Mouse (Mus musculus): Measurements from ENCODE around the gene Dock4. TPM values are rescaled to one million over a fixed set of nuclear protein-coding genes. Genes with fewer than 3 reads are reported as not detected.

The Dock4 gene
- polyA plus RNA-seq, 1 experiment from 2014 or later = 7.3 TPM

DNA sequence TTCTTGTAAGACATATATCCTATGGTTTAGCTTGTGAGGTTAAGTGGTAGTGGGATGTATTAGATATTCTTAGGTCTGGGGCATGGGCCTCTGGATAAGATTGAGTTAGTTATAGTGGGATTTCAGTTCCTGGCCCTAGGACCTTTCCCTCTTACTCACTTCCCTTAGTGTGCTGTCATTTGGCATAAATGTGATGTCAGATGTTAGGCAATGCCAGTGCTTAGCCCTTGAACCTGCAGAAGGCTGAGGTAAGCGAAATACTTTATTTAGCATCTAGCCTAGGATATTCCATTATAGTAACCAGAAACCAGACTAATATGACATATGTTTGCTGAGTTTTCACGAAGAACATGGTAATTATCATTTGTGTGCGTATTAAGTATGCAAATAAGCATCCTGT, 105.6 kb downstream of the Dock4 start:
- H3K27ac ChIP-seq (ENCODE audit: poor library complexity, severe bottlenecking) = no peak overlapping the region
- H3K4me2 ChIP-seq = no peak overlapping the region
- H3K36me3 ChIP-seq = no peaks in the 10 kb centered on the region
- H3K27me3 ChIP-seq (replicated peaks) = no peaks in the 10 kb centered on the region
- 86% methylated on average over 3 of the region's 3 CpGs for WGBS
- H3K4me1 ChIP-seq (replicated peaks) = no peaks in the 10 kb centered on the region
- ATAC-seq (ENCODE audit: insufficient number of reproducible peaks, low FRiP score) = no peak
- H3K4me3 ChIP-seq = no peak overlapping the region
- no peak overlapping the region for H3K9ac ChIP-seq
- H3K9me3 ChIP-seq (replicated peaks) = no peaks in the 10 kb centered on the region

DNA sequence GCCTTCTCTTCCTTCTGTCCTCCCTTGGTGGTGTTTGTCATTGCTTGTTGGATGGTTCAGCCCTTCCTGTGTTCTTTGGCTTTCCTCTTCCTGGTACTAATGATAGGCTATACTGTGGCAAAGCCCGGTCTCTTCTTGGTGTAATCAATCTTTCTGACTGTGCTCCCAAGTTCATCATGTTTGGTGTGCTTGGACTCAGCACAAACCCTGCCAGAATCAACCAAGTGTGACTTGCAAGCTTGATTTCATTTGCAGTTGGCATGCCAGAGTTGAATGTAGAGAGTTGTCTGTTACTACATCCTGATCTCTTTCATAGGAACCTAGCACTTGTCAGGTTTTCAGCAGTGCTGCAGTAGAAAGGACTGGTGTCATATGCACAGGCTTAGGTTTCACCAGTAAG, 106.4 kb downstream of the Dock4 start:
- Histone ChIP-seq H3K36me3 (no peaks in the 10 kb centered on the region), H3K4me3 (no peak overlapping the region), H3K4me2 (no peak overlapping the region), H3K27me3 (replicated peaks) (no peaks in the 10 kb centered on the region), H3K27ac (ENCODE audit: poor library complexity, severe bottlenecking) (no peak overlapping the region), H3K9me3 (replicated peaks) (no peaks in the 10 kb centered on the region), H3K9ac (no peak overlapping the region), H3K4me1 (replicated peaks) (no peaks in the 10 kb centered on the region)
- WGBS = 74% methylated on average over 1 of the region's 1 CpGs
- ATAC-seq (ENCODE audit: insufficient number of reproducible peaks, low FRiP score) = no peak

DNA sequence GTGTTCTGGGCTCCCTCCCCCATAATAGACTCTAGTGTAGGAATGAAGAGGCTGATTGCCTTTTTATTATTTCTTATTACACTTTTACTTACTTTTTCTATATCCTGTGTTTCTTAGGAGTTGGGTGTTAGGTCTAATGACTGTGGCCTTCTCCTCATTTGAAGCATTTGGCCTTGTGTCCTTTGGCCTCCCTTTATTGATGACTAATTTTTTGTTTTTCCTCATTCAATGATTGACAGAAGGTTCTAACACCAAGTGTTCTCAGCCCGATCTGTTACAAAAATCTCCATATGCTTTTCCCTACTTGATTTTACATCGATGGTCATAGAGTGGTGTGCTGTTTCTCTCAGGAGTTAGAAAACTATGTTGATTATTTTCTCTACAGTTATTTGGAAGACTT, 108.2 kb downstream of the Dock4 start:
- Histone ChIP-seq H3K4me1 (replicated peaks) (no peaks in the 10 kb centered on the region; the same call in 1 of the 2 replicates), H3K4me2 (no peak overlapping the region), H3K4me3 (no peak overlapping the region), H3K27ac (ENCODE audit: poor library complexity, severe bottlenecking) (no peak overlapping the region), H3K27me3 (replicated peaks) (no peaks in the 10 kb centered on the region), H3K9me3 (replicated peaks) (no peaks in the 10 kb centered on the region), H3K9ac (no peak overlapping the region), H3K36me3 (no peaks in the 10 kb centered on the region)
- 91% methylated on average over 2 of the region's 2 CpGs for WGBS
- ATAC-seq (ENCODE audit: insufficient number of reproducible peaks, low FRiP score) = no peak

DNA sequence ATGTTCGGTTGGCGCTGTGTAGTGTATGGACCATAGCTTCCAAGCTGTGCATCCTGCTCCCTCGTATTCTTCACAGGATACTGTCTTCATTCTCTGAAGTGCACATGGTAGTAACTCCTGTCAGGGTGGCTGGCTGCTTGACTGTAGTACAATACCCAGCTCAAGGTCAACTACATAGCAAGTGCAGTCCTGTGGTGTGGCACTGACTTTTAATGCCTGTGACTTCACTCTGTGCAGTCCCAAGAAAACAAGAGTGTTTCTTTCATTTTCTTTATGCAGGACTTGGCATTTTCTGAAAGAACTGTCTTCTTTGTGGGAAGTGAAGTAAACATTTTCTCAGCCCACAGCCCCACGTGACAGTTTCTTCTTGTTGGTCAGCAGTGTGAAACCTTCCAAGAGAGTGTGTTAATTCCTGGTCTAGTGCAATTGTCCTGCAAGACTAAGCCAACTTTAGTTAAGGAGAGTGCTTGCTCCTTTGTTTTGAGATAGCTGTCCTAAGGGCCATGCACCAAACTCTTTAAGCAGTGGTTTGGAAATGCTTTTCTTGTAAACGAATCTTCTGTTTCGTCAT, 109.3 kb downstream of the Dock4 start:
- Histone ChIP-seq H3K4me2 (no peak overlapping the region), H3K27me3 (replicated peaks) (no peaks in the 10 kb centered on the region), H3K4me3 (no peak overlapping the region), H3K27ac (ENCODE audit: poor library complexity, severe bottlenecking) (no peak overlapping the region), H3K9me3 (replicated peaks) (no peaks in the 10 kb centered on the region), H3K9ac (no peak overlapping the region), H3K36me3 (no peaks in the 10 kb centered on the region), H3K4me1 (replicated peaks) (no peaks in the 10 kb centered on the region; the same call in 1 of the 2 replicates)
- ATAC-seq (ENCODE audit: insufficient number of reproducible peaks, low FRiP score) = no peak
- WGBS = 85% methylated on average over 6 of the region's 6 CpGs

DNA sequence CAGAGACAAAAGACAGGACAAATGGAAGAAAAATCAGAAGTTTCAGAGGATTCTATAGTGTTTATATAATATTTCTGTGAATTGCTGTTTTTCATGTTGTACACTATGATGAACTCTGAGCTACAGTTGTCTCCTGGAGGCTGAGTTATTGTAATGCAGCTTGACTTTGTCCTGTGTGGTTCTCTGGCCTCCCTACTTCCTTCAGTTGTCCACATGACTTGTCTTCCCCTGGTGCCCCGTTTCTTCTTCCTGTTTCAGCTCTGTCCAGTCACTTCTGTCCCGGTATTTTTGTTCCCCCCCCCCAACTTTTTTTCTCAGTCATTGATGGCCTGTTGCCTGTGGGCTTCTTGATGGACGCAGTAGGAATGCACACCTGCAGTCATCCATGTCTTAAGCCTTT, 112.8 kb downstream of the Dock4 start:
- Histone ChIP-seq H3K4me2 (peak overlapping the region; percentile 10; the same call in 1 of the 2 replicates), H3K4me3 (no peak overlapping the region), H3K9ac (no peak overlapping the region), H3K9me3 (replicated peaks) (no peaks in the 10 kb centered on the region), H3K27me3 (replicated peaks) (no peaks in the 10 kb centered on the region), H3K36me3 (no peaks in the 10 kb centered on the region), H3K4me1 (replicated peaks) (no peaks in the 10 kb centered on the region; the same call in 1 of the 2 replicates), H3K27ac (ENCODE audit: poor library complexity, severe bottlenecking) (0 out of 2 replicates have a peak overlapping the region, but pooled peaks have one; percentile 1)
- 55% methylated on average over 3 of the region's 3 CpGs for WGBS
- ATAC-seq (ENCODE audit: insufficient number of reproducible peaks, low FRiP score) = no peak

DNA sequence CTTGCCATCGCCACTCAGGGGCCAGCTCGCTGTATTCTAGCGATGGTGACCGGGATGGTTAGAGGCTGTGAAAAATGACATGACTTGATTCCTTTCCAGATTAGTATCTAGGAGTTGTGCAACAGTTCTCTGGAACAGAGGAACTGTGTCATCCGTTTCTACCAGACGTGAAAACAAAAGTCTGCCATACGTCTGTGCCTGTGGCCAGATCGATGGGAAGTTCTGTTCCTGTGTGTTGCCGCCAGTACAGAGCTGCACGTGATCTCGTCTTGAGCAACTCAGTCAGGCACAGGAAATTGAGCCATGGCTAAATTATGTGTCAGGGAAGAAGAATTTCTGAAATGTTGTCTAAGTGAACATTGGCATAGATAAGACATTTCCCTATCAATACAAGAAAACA, 113.4 kb downstream of the Dock4 start:
- no peak for ATAC-seq (ENCODE audit: insufficient number of reproducible peaks, low FRiP score)
- Histone ChIP-seq H3K9me3 (replicated peaks) (no peaks in the 10 kb centered on the region), H3K27me3 (replicated peaks) (no peaks in the 10 kb centered on the region), H3K4me1 (replicated peaks) (no peaks in the 10 kb centered on the region; the same call in 1 of the 2 replicates), H3K9ac (no peak overlapping the region), H3K27ac (ENCODE audit: poor library complexity, severe bottlenecking) (0 out of 2 replicates have a peak overlapping the region, but pooled peaks have one; percentile 1), H3K36me3 (no peaks in the 10 kb centered on the region), H3K4me3 (no peak overlapping the region), H3K4me2 (peak overlapping the region; percentile 10; the same call in 1 of the 2 replicates)
- 63% methylated on average over 11 of the region's 11 CpGs for WGBS

DNA sequence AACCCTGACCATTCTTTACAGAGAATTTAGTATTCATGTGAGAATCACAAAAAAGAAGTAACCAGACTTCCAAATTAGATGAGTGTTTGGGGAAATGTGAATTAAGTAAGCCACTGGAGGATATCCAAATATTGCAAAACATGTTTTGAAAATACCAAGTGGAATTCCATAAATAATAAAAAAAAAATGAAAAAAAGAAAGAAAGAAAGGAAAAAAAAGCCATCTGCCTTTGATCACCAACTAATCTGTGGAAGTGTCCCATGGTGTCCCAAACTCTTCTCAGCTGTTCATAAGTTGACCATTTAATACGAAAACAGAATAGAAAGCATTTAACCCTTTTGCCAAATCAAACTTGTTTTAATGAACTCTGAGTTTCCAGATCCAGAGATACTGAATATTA, 118.0 kb downstream of the Dock4 start:
- H3K9ac ChIP-seq = no peak overlapping the region
- no peaks in the 10 kb centered on the region; the same call in 1 of the 2 replicates for H3K4me1 ChIP-seq (replicated peaks)
- H3K27me3 ChIP-seq (replicated peaks) = no peaks in the 10 kb centered on the region
- no peaks in the 10 kb centered on the region for H3K9me3 ChIP-seq (replicated peaks)
- 78% methylated on average over 1 of the region's 1 CpGs for WGBS
- no peak overlapping the region for H3K4me2 ChIP-seq
- no peak overlapping the region for H3K27ac ChIP-seq (ENCODE audit: poor library complexity, severe bottlenecking)
- no peak for ATAC-seq (ENCODE audit: insufficient number of reproducible peaks, low FRiP score)
- H3K4me3 ChIP-seq = no peak overlapping the region
- no peaks in the 10 kb centered on the region for H3K36me3 ChIP-seq

DNA sequence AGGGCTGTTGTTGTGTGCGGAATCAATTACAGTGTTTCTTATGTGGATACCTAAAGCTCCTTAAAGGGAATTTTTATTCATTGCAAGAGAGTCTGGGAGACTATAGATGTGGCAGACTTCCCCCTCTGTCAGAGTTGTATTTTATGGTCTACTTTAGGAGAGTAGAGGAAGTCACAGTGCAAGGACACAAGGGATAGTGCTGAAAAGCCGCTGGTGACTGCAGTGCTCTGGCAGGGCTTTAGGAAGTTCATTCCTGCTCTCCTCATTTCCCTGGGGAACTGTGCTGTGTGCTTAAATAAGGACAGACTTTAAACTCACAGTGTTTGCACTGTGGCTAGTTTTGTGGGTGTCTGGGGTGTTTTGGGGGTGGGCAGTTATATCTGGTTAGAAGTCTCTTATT, 118.5 kb downstream of the Dock4 start:
- no peak overlapping the region for H3K27ac ChIP-seq (ENCODE audit: poor library complexity, severe bottlenecking)
- no peaks in the 10 kb centered on the region for H3K9me3 ChIP-seq (replicated peaks)
- H3K4me2 ChIP-seq = no peak overlapping the region
- H3K4me1 ChIP-seq (replicated peaks) = 0 out of 2 replicates have a peak, but pooled peaks cover 2% of the 10 kb centered on the region
- H3K36me3 ChIP-seq = no peaks in the 10 kb centered on the region
- 67% methylated on average over 2 of the region's 2 CpGs for WGBS
- no peak overlapping the region for H3K9ac ChIP-seq
- no peaks in the 10 kb centered on the region for H3K27me3 ChIP-seq (replicated peaks)
- no peak for ATAC-seq (ENCODE audit: insufficient number of reproducible peaks, low FRiP score)
- H3K4me3 ChIP-seq = no peak overlapping the region

DNA sequence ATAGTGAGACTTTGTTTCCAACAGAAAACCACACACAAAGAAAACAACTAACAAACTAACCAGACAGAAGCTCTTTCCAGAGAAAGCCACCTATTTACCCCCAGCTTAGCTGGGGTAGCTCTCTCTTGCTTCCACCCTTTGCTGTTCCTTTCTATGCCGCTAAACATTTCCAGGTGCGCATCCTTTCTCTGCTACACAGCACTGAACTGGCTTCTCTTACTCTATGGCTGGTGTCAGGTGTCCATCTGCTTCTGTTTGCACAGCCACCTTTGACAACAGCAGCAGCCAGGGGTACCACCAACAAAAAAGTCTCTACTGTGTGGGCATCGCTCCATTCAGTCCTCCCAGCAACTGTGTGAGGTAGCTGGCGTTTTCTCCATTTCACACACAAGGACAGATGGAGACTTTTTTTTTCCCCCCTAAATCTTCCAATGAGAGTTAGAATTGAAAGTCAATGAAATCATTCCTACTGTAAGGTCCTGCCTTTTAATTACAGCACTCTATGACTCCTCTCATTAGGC, 122.7 kb downstream of the Dock4 start:
- WGBS = 90% methylated on average over 4 of the region's 4 CpGs
- no peak for ATAC-seq (ENCODE audit: insufficient number of reproducible peaks, low FRiP score)
- H3K9me3 ChIP-seq (replicated peaks) = no peaks in the 10 kb centered on the region
- H3K4me3 ChIP-seq = no peak overlapping the region
- no peak overlapping the region for H3K9ac ChIP-seq
- H3K27ac ChIP-seq (ENCODE audit: poor library complexity, severe bottlenecking) = no peak overlapping the region
- peaks cover 13% of the 10 kb centered on the region for H3K4me1 ChIP-seq (replicated peaks)
- H3K4me2 ChIP-seq = no peak overlapping the region
- H3K27me3 ChIP-seq (replicated peaks) = no peaks in the 10 kb centered on the region
- no peaks in the 10 kb centered on the region for H3K36me3 ChIP-seq

DNA sequence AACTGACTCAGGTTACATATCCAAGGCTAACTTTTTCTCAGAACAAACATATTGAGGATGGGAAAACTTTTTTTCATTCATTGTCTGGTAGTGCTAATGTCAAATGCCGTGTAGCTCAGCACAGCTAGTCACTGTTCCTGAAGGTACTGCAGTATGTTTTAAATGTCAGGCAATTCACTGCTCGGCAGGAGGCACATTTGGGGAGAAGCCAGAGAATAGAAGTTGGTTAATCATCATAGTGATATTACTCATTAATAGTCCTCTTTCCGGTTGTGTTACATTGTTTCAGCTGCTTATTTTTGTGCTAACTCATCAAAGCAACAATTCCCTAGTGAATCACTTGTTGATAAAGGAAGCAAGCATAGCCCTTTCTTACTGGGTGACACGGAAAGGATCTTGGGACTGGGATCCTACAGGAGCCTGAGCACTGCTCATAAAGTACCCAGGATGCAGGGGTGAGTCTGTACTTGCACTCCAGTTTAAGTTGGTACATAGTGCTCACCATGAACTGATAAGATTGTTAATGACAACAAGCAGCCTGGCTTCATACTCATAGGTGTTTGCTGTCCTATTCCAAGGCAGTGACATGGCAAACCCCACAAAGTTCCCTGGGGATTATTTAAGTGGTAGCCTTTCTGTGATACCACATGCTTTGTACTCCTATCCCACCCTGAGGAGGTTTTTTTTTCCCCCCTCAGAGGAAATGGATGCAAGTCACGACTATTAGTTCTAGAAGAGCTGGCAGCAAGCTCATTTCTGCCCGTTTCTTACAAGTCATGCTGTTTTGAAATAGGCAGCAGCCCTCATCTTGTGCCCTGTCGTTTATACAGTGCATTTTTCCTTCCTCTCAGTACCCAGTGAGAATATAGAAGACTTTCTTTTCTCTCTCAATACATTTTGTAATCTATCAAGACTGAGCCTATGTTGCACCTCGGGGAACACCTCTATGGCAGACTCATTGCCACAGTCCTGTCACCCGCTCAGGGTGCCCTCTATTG, 123.5 kb downstream of the Dock4 start:
- WGBS = 61% methylated on average over 9 of the region's 9 CpGs
- Histone ChIP-seq H3K27me3 (replicated peaks) (no peaks in the 10 kb centered on the region), H3K4me2 (no peak overlapping the region), H3K27ac (ENCODE audit: poor library complexity, severe bottlenecking) (no peak overlapping the region), H3K9me3 (replicated peaks) (no peaks in the 10 kb centered on the region), H3K9ac (no peak overlapping the region), H3K4me1 (replicated peaks) (peaks cover 13% of the 10 kb centered on the region), H3K4me3 (no peak overlapping the region), H3K36me3 (no peaks in the 10 kb centered on the region)
- ATAC-seq (ENCODE audit: insufficient number of reproducible peaks, low FRiP score) = no peak

DNA sequence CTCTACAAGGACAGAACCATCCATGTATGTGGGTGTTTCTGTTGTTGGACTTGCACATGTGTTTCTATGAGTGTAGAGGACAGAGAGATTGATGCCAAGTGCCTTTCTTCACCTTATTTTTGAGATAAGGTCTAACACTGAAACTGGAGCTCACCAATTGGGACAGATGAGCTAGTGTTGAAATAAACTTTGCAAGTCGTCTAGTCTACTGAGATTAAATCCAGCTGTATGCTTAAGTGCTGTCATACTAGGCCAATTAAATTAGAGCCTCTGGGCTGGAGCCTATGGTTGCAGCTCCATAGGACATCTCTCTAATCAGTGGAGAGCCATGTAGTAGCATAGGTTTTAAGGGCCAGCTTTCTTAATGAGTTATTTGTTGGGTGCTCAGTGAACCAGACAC, 124.5 kb downstream of the Dock4 start:
- Histone ChIP-seq H3K4me3 (no peak overlapping the region), H3K27ac (ENCODE audit: poor library complexity, severe bottlenecking) (no peak overlapping the region), H3K4me2 (no peak overlapping the region), H3K9ac (no peak overlapping the region), H3K4me1 (replicated peaks) (peaks cover 13% of the 10 kb centered on the region), H3K9me3 (replicated peaks) (no peaks in the 10 kb centered on the region), H3K36me3 (no peaks in the 10 kb centered on the region), H3K27me3 (replicated peaks) (no peaks in the 10 kb centered on the region)
- WGBS = 25% methylated on average over 1 of the region's 1 CpGs
- no peak for ATAC-seq (ENCODE audit: insufficient number of reproducible peaks, low FRiP score)
